Mouse (Mus musculus) CH12.LX (cell line): ENCODE results near the gene Kcnn3.

Experiments
- CTCF ChIP-seq, 2 experiments: IDR thresholded peaks in 1 of 2; conservative IDR thresholded peaks in 1 of 2; 2 replicates each; pipeline ENCODE4 v1.5.1; 2011 to 2012; ENCODE audit warnings: low read depth in 2 of 2, low read length in 2 of 2, improper control_type of control experiment in 1 of 2, inconsistent platforms in 1 of 2, mild to moderate bottlenecking in 1 of 2, moderate library complexity in 1 of 2
- E2F4 ChIP-seq: IDR thresholded peaks from 2 replicates; pipeline ENCODE4 v1.6.1; 2011; ENCODE audit warnings: low read depth, low read length, improper control_type of control experiment; ENCODE audit not compliant: insufficient replicate concordance
- ELF1 ChIP-seq: IDR thresholded peaks from 2 replicates; pipeline ENCODE4 v1.6.1; 2014; ENCODE audit warnings: low read depth, mild to moderate bottlenecking, inconsistent platforms, low read length, improper control_type of control experiment
- HCFC1 ChIP-seq: IDR thresholded peaks from 2 replicates; pipeline ENCODE4 v1.6.1; 2012; ENCODE audit warnings: low read depth, mild to moderate bottlenecking, inconsistent platforms, low read length, improper control_type of control experiment
- POLR2A ChIP-seq: IDR thresholded peaks from 2 replicates; pipeline ENCODE4 v1.6.1; 2011; ENCODE audit warnings: low read depth, mild to moderate bottlenecking, improper control_type of control experiment, low read length
- RCOR1 ChIP-seq: conservative IDR thresholded peaks from 2 replicates; pipeline ENCODE4 v1.6.1; 2012; ENCODE audit warnings: low read depth, mild to moderate bottlenecking, inconsistent platforms, low read length, improper control_type of control experiment
- USF1 ChIP-seq: IDR thresholded peaks from 2 replicates; pipeline ENCODE4 v1.6.1; 2014; ENCODE audit warnings: low read depth, mild to moderate bottlenecking, inconsistent platforms, low read length, improper control_type of control experiment
- ZNF384 ChIP-seq: IDR thresholded peaks from 2 replicates; pipeline ENCODE4 v1.6.1; 2012; ENCODE audit warnings: low read depth, low read length, improper control_type of control experiment, inconsistent platforms

GRCm38 (mm10) chr3:89622825-89623224 is 102.9 kb downstream of the Kcnn3 start:
- TF ChIP-seq CTCF (conservative IDR thresholded peaks at IDR 0.05 in 1 of 2, IDR thresholded peaks at IDR 0.05 in 1 of 2; ENCODE audit: low read depth in 2 of 2, low read length in 2 of 2) (no peak), ZNF384 (no peak), RCOR1 (no peak), E2F4 (no peak), POLR2A (no peak), ELF1 (no peak), USF1 (no peak), HCFC1 (no peak)
